Mouse (Mus musculus) neural tube, embryonic 15.5 days (tissue): ENCODE measurements around the gene Gm10643. TPM values are rescaled to one million over a fixed set of nuclear protein-coding genes. Genes with fewer than 3 reads are reported as not detected.

Experiments
- microRNA counts: library from miRNA; unstranded; fragments of <30 nt; microRNA quantifications from one replicate; lab custom pipeline; 2016
- microRNA-seq: library from miRNA; unstranded; fragments of <30 nt; microRNA quantifications from one replicate; pipeline ENCODE4, GENCODE M21; 2017
- polyA plus RNA-seq: library from polyadenylated mRNA; unstranded; fragments of >200 nt; fragmentation: Nextera tagmentation; extraction: Ambion mirVana; gene quantifications from 2 replicates; pipeline ENCODE4 v1.2.1, GENCODE M21; 2015

Gm10643 gene
- polyA plus RNA-seq, 1 experiment from 2014 or later: 1.8 TPM

MicroRNA genes within 50 kb of the gene (microRNA counts, 519-probe panel; counts per million panel counts)
- microRNA mmu-miR-709 (lab: Ali Mortazavi, UCI): 2,290 counts per million, percentile 51 among the panel's probes with 10 or more counts

Small RNA genes lying within 50 kb of the gene (microRNA-seq; reads per million reads assigned to microRNA genes)
- gene Mir709: not detected

Other genes starting within 250 kb of the Gm10643 start
- gene Adgrl1, start 165.0 kb downstream of the Gm10643 start, polyA plus RNA-seq: 43.0 and 54.1 TPM in 2 replicates
- gene Gm10644, start 109.9 kb downstream of the Gm10643 start, polyA plus RNA-seq: 1.1 TPM in 2 replicates
- gene Asf1b, start 109.6 kb downstream of the Gm10643 start, polyA plus RNA-seq: 8.0 and 24.4 TPM in 2 replicates
- gene Prkaca, start 92.1 kb downstream of the Gm10643 start, polyA plus RNA-seq: 234 and 256 TPM in 2 replicates
- gene Samd1, start 67.5 kb downstream of the Gm10643 start, polyA plus RNA-seq: 7.9 and 8.4 TPM in 2 replicates
- gene 1700067K01Rik, start 63.6 kb downstream of the Gm10643 start, polyA plus RNA-seq: 0.82 and 1.2 TPM in 2 replicates
- gene 2210011C24Rik, start 53.0 kb downstream of the Gm10643 start, polyA plus RNA-seq: 0.69 and 1.6 TPM in 2 replicates
- 14.1 and 17.0 TPM in 2 replicates for gene Palm3, start 43.7 kb downstream of the Gm10643 start, polyA plus RNA-seq
- 0.37 and 1.7 TPM in 2 replicates for gene Il27ra, start 22.5 kb downstream of the Gm10643 start, polyA plus RNA-seq
- 1.0 and 1.4 TPM in 2 replicates for gene Rln3, start 20.1 kb downstream of the Gm10643 start, polyA plus RNA-seq
- 8.7 and 9.5 TPM in 2 replicates for gene Rfx1, start 1.7 kb upstream of the Gm10643 start, polyA plus RNA-seq
- 18.5 and 21.6 TPM in 2 replicates for gene Dcaf15, start 39.6 kb upstream of the Gm10643 start, polyA plus RNA-seq
- gene Podnl1, start 60.9 kb upstream of the Gm10643 start, polyA plus RNA-seq: 0.47 and 0.49 TPM in 2 replicates
- 41.3 and 43.7 TPM in 2 replicates for gene Cc2d1a, start 82.8 kb upstream of the Gm10643 start, polyA plus RNA-seq
- 2.0 and 2.6 TPM in 2 replicates for gene 4930432K21Rik, start 82.9 kb upstream of the Gm10643 start, polyA plus RNA-seq
- 7.4 and 11.9 TPM in 2 replicates for gene Nanos3, start 120.1 kb upstream of the Gm10643 start, polyA plus RNA-seq
- 14.8 and 16.0 TPM in 2 replicates for gene Zswim4, start 171.9 kb upstream of the Gm10643 start, polyA plus RNA-seq
- 263 and 280 TPM in 2 replicates for gene D8Ertd738e, start 184.6 kb upstream of the Gm10643 start, polyA plus RNA-seq
- gene Mri1, start 192.2 kb upstream of the Gm10643 start, polyA plus RNA-seq: 51.5 and 58.8 TPM in 2 replicates
- 22.1 and 23.0 TPM in 2 replicates for gene Ccdc130, start 205.2 kb upstream of the Gm10643 start, polyA plus RNA-seq